Mouse (Mus musculus): ENCODE measurements around the gene Smarcd1.

The Smarcd1 gene

DNA sequence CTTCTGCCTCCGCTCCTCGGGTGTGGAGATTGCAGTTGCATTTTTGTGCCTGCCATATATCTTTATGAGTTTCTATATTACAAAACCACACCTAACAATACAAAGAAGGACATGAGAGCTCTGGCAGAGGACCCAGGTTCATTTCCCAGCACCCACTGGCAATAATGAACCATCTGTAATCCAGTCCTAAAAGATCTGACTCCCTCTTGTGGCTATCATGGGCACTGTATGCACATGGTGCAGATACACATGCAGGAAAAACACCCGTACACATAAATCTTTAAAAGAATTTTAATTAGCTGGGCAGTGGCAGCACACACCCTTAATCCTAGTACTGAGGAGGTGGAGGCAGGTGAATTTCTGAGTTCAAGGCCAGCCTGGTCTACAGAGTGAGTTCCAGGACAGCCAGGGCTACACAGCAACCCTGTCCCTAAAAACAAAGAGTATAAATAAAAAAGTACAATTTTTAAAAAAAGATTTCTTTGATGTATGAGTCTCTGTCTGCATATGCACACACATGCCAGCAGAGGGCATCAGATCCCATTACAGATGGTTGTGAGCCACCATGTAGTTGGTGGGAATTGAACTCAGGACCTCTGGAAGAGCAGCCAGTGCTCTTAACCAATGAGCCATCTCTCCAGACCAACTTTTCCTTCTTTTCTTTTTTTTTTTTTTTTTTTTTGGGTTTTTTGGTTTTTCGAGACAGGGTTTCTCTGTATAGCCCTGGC is 27.3 kb downstream of the Smarcd1 start:
- no peak for DNase-seq (ENCODE audit: low read depth in 2 of 2, low spot score in 2 of 2)

DNA sequence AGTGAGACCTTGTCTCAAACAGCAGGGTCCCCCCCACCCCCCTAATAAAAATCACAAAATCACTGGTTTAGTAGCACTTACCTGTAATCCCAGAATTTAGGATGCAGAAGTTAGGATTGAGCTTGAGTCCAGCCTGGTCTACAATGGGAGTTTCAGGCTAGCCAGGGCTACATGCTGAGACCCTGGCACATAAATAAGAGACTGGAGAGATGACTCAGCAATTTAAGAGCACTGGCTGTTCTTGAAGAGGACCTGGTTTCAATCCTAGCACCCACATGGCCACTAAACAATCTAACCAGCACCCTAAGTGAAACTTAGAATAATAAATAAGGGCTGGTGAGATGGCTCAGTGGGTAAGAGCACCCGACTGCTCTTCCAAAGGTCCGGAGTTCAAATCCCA is 29.2 kb downstream of the Smarcd1 start:
- DNase-seq (ENCODE audit: low read depth in 2 of 2, low spot score in 2 of 2) = no peak

DNA sequence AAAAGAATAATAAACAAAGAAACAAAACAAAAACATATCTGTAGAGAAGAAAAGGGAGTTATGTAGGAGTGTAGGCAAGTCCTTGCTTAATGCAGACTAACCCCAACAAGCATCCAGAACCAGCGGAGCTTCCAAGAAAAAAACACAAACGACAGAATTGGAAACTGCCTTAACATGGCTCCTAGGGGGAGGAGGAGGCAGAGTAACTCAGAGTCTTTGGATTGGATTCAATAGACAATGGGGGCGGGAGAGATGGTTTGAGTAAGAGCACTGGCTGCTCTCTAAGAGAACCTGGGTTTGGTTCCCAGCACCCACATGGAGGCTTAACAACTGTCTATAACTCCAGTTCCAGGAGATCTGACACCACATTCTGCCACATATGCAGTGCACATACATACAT is 29.7 kb downstream of the Smarcd1 start:
- no peak for DNase-seq (ENCODE audit: low read depth in 2 of 2, low spot score in 2 of 2)

DNA sequence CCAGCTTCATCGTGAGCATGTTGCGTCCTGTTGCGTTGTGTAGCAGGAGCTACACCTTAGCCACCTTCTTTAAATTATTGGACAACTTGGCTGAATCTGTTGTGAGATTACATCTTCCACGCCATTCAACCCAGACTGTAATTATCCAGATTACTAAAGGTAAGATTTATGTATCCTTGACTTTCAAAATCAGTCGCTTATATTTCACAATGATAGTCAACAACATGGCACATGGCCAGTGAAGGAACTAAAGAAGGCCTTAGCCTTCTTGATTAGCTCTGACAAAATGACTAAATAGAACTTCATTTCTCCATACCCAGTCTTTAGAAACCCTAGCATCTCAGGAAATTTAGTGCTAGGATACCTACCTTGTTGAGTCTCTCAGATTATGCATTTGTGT is 31.3 kb downstream of the Smarcd1 start:
- DNase-seq (ENCODE audit: low read depth in 2 of 2, low spot score in 2 of 2) = no peak

DNA sequence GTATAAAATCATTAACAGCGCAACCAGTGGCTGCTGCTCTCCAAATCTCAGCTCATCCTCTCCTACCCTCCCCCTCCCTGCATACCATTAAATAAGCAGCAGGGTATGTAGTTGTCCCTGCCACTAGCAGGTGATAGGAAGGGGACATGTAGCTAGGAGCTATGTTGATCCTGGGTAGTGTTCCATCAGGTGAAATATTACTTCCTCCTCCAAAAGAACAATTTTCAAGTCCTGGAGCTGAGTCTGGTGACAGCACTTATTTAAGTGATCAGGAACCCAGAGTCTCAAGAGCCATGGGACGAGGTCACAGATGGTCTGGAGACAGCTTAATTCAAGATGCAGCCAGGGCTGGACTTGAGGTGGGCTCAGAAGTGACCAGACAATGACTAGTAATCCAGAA is 33.7 kb downstream of the Smarcd1 start:
- DNase-seq (ENCODE audit: low read depth in 2 of 2, low spot score in 2 of 2) = peak; percentile 100

DNA sequence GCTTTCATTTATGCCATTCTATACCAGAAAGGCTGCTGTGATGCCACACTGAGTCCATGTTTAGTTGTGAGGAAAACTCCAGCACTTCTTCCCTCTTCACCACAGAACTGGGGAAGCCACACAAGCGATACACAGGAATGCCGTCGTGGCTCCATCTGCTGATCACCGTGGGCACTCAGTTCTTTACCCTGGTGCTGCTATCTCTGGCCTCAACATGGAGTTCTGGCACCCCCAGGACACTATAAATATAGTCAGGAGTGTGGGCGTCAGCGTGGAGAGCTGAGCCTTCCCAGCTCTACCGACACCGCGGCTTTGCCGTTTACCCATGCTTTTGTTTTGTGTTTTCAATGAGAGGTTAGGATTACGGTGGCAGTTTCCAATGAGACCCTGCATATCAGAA is 34.7 kb downstream of the Smarcd1 start:
- no peak for DNase-seq (ENCODE audit: low read depth in 2 of 2, low spot score in 2 of 2)

DNA sequence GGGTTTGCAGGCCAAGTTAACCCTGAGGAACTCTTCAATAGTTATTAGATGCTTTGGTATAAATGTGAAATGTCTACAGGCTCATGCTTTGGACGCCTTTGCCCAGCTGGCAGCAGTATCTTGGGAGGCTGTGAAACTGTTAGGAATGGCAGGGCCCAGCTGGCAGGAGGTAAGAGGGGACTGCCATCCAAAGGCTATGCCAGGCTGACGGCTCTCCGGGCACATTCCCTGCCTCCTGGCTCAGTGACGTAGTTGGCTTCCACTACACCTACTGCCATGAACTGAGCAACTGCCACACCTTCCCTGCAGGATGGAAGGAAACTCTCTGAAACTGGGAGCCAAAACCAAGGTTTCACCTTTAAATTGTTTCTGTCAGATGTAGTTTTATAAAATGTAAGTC is 38.3 kb downstream of the Smarcd1 start:
- DNase-seq (ENCODE audit: low read depth in 2 of 2, low spot score in 2 of 2) = no peak

DNA sequence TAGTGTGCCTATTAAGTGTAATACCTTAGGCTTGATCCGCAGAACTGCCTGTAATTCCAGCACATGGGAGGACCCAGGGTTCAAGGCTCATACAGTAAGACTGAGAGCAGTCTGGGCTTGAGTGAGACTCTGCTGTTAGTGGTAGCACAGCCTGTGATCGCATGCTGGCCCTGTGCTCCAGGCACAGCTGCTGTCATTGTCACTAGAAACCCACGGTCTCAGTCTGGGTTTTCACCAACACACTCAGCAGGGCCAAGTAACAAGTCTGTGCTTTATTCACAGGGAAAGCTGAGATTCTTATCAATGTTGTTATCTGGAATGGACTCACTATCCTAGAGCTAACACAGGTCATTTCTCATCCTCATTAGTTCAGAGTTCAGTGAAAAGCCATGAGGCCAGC is 52.3 kb downstream of the Smarcd1 start:
- DNase-seq (ENCODE audit: low read depth in 2 of 2, low spot score in 2 of 2) = no peak
